Mouse (Mus musculus): ENCODE results near the gene Sprr2a1. TPM values are rescaled to one million over a fixed set of nuclear protein-coding genes. Genes with fewer than 3 reads are reported as not detected.
"Not testable (repeated sequence)": the region's sequence is repeated elsewhere in the genome, so short reads cannot be mapped to it uniquely, and the experiment has no call there.

The Sprr2a1 gene
- polyA plus RNA-seq, 1 experiment: not detected

DNA sequence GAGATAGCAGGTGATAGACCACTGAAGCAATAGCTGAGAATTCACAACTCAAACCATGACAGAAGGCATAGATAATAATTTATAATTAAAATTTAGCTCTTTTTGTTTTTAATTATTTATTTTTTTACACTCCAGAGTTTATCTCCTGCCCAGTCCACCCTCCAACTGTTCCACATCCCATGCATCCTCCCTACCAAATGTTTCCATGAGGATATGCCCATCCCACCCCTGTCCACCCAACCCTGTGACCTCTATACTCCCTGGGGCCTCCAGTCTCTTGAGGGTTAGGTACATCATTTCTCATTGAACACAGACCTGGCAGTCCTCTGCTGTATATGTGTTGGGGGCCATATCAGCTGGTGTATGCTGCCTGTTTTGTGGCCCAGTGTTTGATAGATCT is 8.1 kb downstream of the Sprr2a1 start:
- not testable (repeated sequence) for H3K79me2 ChIP-seq (ENCODE audit: control insufficient read depth, insufficient read depth); H3K27me3 ChIP-seq (ENCODE audit: control insufficient read depth, insufficient read depth, insufficient read length); H3K36me3 ChIP-seq (ENCODE audit: control insufficient read depth, insufficient read depth); H3K4me3 ChIP-seq; H3ac ChIP-seq (ENCODE audit: control insufficient read depth, insufficient read length); H3K4me2 ChIP-seq (ENCODE audit: low read depth)

DNA sequence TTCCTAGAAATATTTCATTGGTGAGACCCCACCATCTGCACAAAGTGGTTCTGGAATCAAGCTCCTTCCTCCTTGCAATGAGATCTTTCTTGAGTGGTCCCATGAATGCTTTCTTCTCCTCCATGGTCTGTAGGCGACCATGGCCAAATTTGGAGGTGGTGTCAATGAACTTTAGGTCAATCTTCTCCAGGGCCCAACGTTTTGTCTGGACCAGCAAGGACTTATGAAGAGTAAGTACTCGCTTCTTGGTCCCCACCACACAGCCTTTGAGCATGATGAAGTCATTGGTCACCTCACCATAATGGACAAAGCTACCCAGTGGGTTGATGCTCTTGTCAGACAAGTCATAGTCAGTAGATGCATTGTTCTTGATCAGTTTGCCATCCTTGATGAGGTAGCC is 11.8 kb downstream of the Sprr2a1 start:
- H3K4me3 ChIP-seq; H3K27me3 ChIP-seq (ENCODE audit: control insufficient read depth, insufficient read depth, insufficient read length); H3ac ChIP-seq (ENCODE audit: control insufficient read depth, insufficient read length); H3K4me2 ChIP-seq (ENCODE audit: low read depth); H3K79me2 ChIP-seq (ENCODE audit: control insufficient read depth, insufficient read depth); H3K36me3 ChIP-seq (ENCODE audit: control insufficient read depth, insufficient read depth): not testable (repeated sequence)

DNA sequence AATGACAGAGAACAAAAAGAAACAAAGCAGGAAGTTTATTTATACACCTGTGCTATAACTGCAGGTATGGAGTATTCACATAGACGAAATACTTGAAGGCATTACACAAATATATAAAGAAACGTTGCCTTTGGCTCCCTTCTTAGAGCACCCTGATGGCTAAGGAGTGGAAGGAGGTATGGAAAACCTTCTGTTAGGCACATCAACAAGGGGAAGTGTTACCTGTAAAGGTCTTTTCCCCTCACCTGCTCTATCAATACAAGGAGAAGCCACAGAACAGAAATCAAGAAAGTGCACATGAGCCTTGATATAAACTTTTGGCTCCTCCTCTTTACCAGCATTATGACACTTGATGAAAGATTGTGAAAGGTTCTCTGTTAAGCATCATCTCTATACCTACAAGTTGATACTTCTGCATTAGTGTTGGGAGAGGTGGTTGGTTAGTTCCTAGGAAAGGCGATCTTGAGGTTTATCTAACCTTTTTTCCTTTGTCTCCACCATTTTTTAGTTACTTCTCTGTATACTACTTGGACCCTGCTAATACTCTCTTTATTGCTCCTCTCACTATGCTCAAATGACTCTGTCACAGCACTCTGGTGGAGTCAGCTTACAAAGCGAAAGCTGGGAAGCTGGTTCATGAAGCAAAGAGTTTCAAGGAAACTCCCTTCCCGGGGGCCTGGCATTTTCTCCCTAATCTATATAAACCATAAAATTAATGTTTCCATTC is 21.0 kb downstream of the Sprr2a1 start:
- not testable (repeated sequence) for H3ac ChIP-seq (ENCODE audit: control insufficient read depth, insufficient read length); H3K4me3 ChIP-seq; H3K27me3 ChIP-seq (ENCODE audit: control insufficient read depth, insufficient read depth, insufficient read length); H3K36me3 ChIP-seq (ENCODE audit: control insufficient read depth, insufficient read depth); H3K79me2 ChIP-seq (ENCODE audit: control insufficient read depth, insufficient read depth); H3K4me2 ChIP-seq (ENCODE audit: low read depth)

DNA sequence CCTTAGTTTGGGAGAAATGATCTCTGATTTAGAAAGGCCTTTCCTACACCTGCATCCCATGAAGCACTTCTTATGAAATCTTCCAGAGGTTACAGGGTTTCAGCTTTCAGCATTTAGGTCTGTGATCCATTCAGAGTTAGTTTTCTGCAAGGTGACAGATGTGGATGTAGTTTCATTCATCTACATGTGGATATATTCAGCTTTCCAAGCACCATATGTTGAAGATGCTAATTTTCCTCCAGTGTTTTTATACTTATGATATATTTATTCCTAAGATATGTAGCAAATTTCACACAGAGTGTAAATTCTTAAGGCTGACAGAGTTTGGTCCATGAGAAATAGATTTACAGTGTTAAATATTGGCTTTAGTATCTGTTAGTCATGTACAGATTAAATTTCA is 23.1 kb downstream of the Sprr2a1 start:
- H3K79me2 ChIP-seq (ENCODE audit: control insufficient read depth, insufficient read depth); H3K4me3 ChIP-seq; H3ac ChIP-seq (ENCODE audit: control insufficient read depth, insufficient read length); H3K36me3 ChIP-seq (ENCODE audit: control insufficient read depth, insufficient read depth); H3K4me2 ChIP-seq (ENCODE audit: low read depth); H3K27me3 ChIP-seq (ENCODE audit: control insufficient read depth, insufficient read depth, insufficient read length): not testable (repeated sequence)

DNA sequence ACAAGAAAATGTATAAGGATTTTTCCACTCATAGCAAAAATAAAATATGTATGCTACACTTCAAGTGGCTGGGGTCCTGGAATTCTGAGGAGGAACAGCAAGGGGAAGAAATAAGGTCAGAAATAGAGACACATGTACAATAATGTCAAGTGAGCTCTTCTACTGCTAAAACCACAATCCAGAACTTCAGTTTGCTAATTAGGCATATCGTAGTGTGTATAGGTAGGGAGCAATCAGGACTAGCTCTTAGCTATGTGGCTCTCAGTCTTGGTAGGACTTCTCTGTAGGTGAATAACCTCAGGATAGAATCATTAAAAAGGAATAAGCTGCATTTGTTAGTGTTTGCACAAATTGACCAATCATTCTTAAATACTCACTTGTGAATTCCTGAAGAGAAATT is 23.6 kb downstream of the Sprr2a1 start:
- not testable (repeated sequence) for H3K4me2 ChIP-seq (ENCODE audit: low read depth); H3ac ChIP-seq (ENCODE audit: control insufficient read depth, insufficient read length); H3K36me3 ChIP-seq (ENCODE audit: control insufficient read depth, insufficient read depth)

DNA sequence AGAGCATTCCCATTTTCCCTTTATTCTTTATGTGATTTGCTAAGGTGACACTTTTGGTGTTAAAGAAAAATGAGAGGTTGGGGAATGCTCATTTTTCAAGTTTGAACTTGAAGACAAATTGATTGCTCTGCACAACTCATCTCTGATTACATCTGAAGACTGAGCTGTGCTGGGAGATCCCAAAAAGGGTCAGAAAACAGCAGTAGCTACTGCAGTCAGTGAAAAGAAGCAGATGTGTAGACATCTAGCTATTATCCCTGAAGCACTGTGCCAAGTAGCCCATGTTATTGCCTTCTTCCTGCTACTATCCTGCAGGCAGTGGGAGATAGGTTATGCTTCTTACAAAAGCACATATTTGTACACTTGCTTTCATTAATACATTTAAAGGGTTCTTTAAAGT is 29.2 kb downstream of the Sprr2a1 start:
- H3K4me3 ChIP-seq; H3K27me3 ChIP-seq (ENCODE audit: control insufficient read depth, insufficient read depth, insufficient read length); H3K36me3 ChIP-seq (ENCODE audit: control insufficient read depth, insufficient read depth); H3K79me2 ChIP-seq (ENCODE audit: control insufficient read depth, insufficient read depth); H3K4me2 ChIP-seq (ENCODE audit: low read depth); H3ac ChIP-seq (ENCODE audit: control insufficient read depth, insufficient read length): not testable (repeated sequence)

More for the DNA sequence above, 23.6 kb downstream of the Sprr2a1 start:
- H3K4me3 ChIP-seq; H3K27me3 ChIP-seq (ENCODE audit: control insufficient read depth, insufficient read depth, insufficient read length); H3K79me2 ChIP-seq (ENCODE audit: control insufficient read depth, insufficient read depth): not testable (repeated sequence)

DNA sequence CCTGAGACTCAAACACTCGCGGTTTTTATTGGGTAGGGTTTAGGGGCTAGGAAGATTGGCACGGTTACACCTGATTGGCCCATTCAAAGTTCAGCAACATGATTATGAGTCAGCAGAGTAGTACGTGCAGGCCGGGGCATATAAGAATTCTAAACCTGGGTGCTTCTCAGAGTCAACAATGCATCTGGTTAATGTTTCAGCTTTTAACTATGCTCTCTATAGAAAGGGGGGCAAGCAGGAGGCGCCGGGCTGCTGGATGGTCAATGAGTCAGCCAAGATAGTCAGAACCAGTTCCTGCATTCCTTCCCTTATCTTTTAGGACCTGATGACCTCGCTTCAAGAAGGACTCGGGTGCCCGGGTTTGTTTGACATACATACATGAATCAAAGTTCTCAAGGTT is 30.6 kb downstream of the Sprr2a1 start:
- H3K27me3 ChIP-seq (ENCODE audit: control insufficient read depth, insufficient read depth, insufficient read length); H3K4me2 ChIP-seq (ENCODE audit: low read depth); H3K4me3 ChIP-seq; H3K79me2 ChIP-seq (ENCODE audit: control insufficient read depth, insufficient read depth); H3ac ChIP-seq (ENCODE audit: control insufficient read depth, insufficient read length); H3K36me3 ChIP-seq (ENCODE audit: control insufficient read depth, insufficient read depth): not testable (repeated sequence)

DNA sequence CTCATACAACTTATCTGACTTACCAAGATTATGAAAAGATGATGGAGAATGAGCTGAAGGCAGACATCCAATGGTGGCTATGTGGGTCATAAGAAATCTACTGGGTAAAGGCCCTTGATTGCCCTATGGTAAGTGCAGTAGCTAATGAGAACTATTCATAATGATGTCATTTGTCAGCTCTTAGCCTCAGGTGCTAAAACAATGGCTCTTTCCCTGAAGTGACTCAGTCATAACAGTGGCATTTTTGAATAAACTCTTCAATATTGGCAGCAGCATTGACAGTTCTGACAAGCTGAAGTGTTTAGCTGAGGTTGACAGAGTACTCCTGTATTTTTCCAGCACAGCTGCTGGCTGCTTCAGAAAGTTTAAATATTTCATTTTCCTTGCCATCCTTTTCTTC is 32.9 kb downstream of the Sprr2a1 start:
- H3ac ChIP-seq (ENCODE audit: control insufficient read depth, insufficient read length); H3K27me3 ChIP-seq (ENCODE audit: control insufficient read depth, insufficient read depth, insufficient read length); H3K4me3 ChIP-seq; H3K36me3 ChIP-seq (ENCODE audit: control insufficient read depth, insufficient read depth); H3K4me2 ChIP-seq (ENCODE audit: low read depth); H3K79me2 ChIP-seq (ENCODE audit: control insufficient read depth, insufficient read depth): not testable (repeated sequence)

DNA sequence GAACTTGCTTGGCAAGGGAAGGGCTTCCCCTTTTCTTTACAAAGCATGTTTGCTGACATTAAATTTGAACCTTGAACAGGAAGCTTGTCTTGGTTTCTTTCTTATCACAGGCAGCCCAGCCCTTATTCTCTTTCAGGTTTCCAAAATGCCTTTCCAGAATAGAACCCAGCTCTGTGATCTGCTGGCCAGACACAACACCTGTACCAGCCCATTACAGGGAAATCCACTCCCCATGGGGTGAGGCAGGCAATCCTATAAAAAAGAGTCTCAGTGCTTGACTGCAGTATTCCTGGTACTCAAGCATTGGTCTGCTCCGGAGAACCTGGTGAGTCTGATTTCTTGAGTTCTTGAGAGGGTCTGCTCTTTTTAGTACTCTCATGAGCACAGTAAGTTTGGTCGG is 34.9 kb downstream of the Sprr2a1 start:
- H3K79me2 ChIP-seq (ENCODE audit: control insufficient read depth, insufficient read depth); H3K27me3 ChIP-seq (ENCODE audit: control insufficient read depth, insufficient read depth, insufficient read length); H3K4me3 ChIP-seq; H3K4me2 ChIP-seq (ENCODE audit: low read depth); H3ac ChIP-seq (ENCODE audit: control insufficient read depth, insufficient read length); H3K36me3 ChIP-seq (ENCODE audit: control insufficient read depth, insufficient read depth): not testable (repeated sequence)

DNA sequence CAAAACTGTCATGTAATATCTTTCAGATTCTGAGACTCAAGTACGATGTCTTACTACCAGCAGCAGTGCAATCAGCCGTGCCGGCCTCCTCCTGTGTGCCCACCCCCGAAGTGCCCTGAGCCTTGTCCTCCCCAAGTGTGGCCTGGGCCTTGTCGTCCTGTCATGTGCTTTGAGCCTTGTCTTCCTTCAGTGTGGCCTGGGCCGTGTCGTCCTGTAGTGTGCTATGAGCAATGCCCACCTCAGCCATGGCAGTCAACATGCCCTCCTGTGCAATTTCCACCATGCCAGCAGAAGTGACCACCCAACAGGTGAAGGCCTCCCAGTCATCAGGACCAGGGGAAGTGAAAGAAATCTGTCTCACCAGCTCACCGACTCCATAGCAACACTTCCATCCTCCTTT is 38.3 kb downstream of the Sprr2a1 start:
- not testable (repeated sequence) for H3K4me2 ChIP-seq (ENCODE audit: low read depth); H3K79me2 ChIP-seq (ENCODE audit: control insufficient read depth, insufficient read depth); H3K4me3 ChIP-seq; H3K36me3 ChIP-seq (ENCODE audit: control insufficient read depth, insufficient read depth); H3K27me3 ChIP-seq (ENCODE audit: control insufficient read depth, insufficient read depth, insufficient read length); H3ac ChIP-seq (ENCODE audit: control insufficient read depth, insufficient read length)

DNA sequence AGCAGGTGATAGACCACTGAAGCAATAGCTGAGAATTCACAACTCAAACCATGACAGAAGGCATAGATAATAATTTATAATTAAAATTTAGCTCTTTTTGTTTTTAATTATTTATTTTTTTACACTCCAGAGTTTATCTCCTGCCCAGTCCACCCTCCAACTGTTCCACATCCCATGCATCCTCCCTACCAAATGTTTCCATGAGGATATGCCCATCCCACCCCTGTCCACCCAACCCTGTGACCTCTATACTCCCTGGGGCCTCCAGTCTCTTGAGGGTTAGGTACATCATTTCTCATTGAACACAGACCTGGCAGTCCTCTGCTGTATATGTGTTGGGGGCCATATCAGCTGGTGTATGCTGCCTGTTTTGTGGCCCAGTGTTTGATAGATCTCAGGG is 42.9 kb downstream of the Sprr2a1 start:
- H3ac ChIP-seq (ENCODE audit: control insufficient read depth, insufficient read length); H3K27me3 ChIP-seq (ENCODE audit: control insufficient read depth, insufficient read depth, insufficient read length); H3K79me2 ChIP-seq (ENCODE audit: control insufficient read depth, insufficient read depth); H3K4me3 ChIP-seq; H3K36me3 ChIP-seq (ENCODE audit: control insufficient read depth, insufficient read depth); H3K4me2 ChIP-seq (ENCODE audit: low read depth): not testable (repeated sequence)

DNA sequence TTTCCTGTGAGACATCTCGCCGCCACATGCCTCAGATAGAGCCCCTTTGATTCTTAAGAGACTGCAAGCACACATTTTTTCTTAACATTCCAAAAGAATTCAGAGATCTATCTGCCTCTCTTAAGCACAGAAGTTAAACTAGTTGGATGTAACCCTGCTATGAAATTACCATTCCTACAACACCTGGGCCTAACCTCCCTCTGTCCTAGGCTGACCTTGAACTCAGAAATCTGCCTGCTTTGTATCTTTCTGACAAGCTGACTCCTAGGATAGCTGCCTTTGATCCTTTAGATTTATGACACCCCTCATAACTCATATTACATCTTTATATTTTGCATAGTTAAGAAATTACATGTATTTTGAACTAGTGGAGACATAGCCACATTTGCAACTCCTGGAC is 47.9 kb downstream of the Sprr2a1 start:
- H3K27me3 ChIP-seq (ENCODE audit: control insufficient read depth, insufficient read depth, insufficient read length): not testable (repeated sequence)

More for the DNA sequence above, 47.9 kb downstream of the Sprr2a1 start:
- not testable (repeated sequence) for H3K79me2 ChIP-seq (ENCODE audit: control insufficient read depth, insufficient read depth); H3K4me3 ChIP-seq; H3ac ChIP-seq (ENCODE audit: control insufficient read depth, insufficient read length); H3K36me3 ChIP-seq (ENCODE audit: control insufficient read depth, insufficient read depth); H3K4me2 ChIP-seq (ENCODE audit: low read depth)
